Mouse (Mus musculus) limb, embryonic 14.5 days (tissue): ENCODE data around the gene Plin2. TPM values are rescaled to one million over a fixed set of nuclear protein-coding genes. Genes with fewer than 3 reads are reported as not detected.

Experiments used
- ATAC-seq: fragments of 200-750 bp; cut with Nextera tagmentation; 2 replicates; pipeline ENCODE4 v1.8.0; 2017; ENCODE audit warnings: low read depth, moderate number of reproducible peaks, moderate TSS enrichment; ENCODE audit not compliant: low FRiP score
- DNase-seq: peaks from one replicate; pipeline ENCODE4 v3.0.0-alpha.2; 2015; ENCODE audit warnings: low spot score
- H3K27ac ChIP-seq: fragments of 300-500 bp; sonication (generic); replicated peaks from 2 replicates; pipeline ENCODE4 v1.5.1; 2014; ENCODE audit warnings: low read depth, mild to moderate bottlenecking, low read length, moderate library complexity, mixed read lengths
- H3K27me3 ChIP-seq: fragments of 300-500 bp; sonication (generic); 2 replicates; pipeline ENCODE4 v1.6.1; 2014; ENCODE audit warnings: low read length, mixed read lengths; ENCODE audit not compliant: control insufficient read depth, insufficient read depth
- H3K36me3 ChIP-seq: fragments of 300-500 bp; sonication (generic); 2 replicates; pipeline ENCODE4 v1.6.1; 2014; ENCODE audit warnings: mild to moderate bottlenecking, low read length, moderate library complexity, mixed read lengths; ENCODE audit not compliant: control insufficient read depth, insufficient read depth
- H3K4me1 ChIP-seq: fragments of 300-500 bp; sonication (generic); 2 replicates; pipeline ENCODE4 v1.6.1; 2014; ENCODE audit warnings: antibody characterized with exemption, low read length, mixed read lengths; ENCODE audit not compliant: control insufficient read depth, insufficient read depth
- H3K4me2 ChIP-seq: fragments of 300-500 bp; sonication (generic); replicated peaks from 2 replicates; pipeline ENCODE4 v1.6.1; 2014; ENCODE audit warnings: low read depth, mild to moderate bottlenecking, low read length, moderate library complexity; ENCODE audit not compliant: severe bottlenecking
- H3K4me3 ChIP-seq: fragments of 300-500 bp; sonication (generic); replicated peaks from 2 replicates; pipeline ENCODE4 v1.5.1; 2014; ENCODE audit warnings: low read length
- H3K9ac ChIP-seq: fragments of 300-500 bp; sonication (generic); 2 replicates; pipeline ENCODE4 v1.6.1; 2014; ENCODE audit warnings: mild to moderate bottlenecking, low read depth, low read length, moderate library complexity; ENCODE audit not compliant: severe bottlenecking
- H3K9me3 ChIP-seq: fragments of 300-500 bp; sonication (generic); 2 replicates; pipeline ENCODE4 v1.6.1; 2016; ENCODE audit warnings: low read length; ENCODE audit not compliant: control insufficient read depth
- POLR2A ChIP-seq: fragments of 200-500 bp; IDR thresholded peaks from 2 replicates; pipeline ENCODE4 v1.8.0; 2012; ENCODE audit warnings: inconsistent platforms, mild to moderate bottlenecking, moderate library complexity, borderline replicate concordance; ENCODE audit not compliant: insufficient read depth, insufficient read length; ENCODE audit errors: extremely low read depth
- WGBS: fragments of 180-500 bp; shearing (Covaris S2); extraction: QIAGEN DNeasy Blood & Tissue Kit; methylation state at CpG from one replicate; pipeline ENCODE4 v1.1.7; 2014; 5-methylcytosine and 5-hydroxymethylcytosine counted together
- polyA plus RNA-seq, 2 experiments: library from polyadenylated mRNA; depleted of rRNA in 1 of 2; stranded (reverse) in 1 of 2; unstranded in 1 of 2; fragments of >200 nt; fragmentation: Nextera tagmentation in 1 of 2; extraction: Ambion mirVana in 1 of 2; gene quantifications; 2 replicates each; pipeline versions ENCODE4 v1.2.1 to v1.2.3; 2012 to 2014

Gene Plin2
- polyA plus RNA-seq, 2 experiments, result 80.4 to 84.5 TPM

DNA sequence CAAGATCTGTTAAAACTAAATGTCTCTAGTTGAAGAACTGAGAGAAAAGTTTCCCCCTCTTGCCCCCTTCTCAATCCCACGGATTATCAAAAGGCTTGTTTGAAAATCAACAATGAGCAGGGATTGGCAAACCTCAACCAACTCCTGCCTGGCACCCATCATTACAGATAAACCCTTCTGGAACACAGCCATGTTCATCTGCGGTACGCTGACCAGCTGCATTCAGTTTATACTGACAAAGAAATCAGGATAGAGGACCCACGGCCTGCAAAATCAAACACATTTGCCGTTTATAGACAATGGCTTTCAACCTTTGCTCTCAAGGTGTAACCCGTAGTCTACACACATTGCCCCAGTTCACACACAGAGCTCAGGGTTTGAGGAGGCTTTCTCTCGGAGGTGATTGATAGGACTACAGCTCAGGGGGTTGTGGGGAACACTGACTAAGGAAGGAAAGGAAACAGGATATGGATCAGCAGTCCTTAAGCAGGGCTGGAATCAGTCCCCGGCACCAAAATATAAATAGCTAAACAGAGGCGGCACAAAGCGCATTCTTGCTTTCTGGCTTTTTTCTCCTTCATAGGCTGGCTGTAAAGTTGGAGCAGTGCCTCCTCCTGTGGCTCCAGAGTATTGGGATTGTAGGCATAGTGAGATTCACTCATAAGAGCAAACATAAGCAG, 19.3 kb upstream of the Plin2 start:
- Histone ChIP-seq H3K4me2 (no peak overlapping the region), H3K36me3 (no peaks in the 10 kb centered on the region), H3K9me3 (no peaks in the 10 kb centered on the region), H3K4me1 (no peaks in the 10 kb centered on the region), H3K27me3 (no peaks in the 10 kb centered on the region), H3K9ac (no peak overlapping the region), H3K4me3 (no peak overlapping the region), H3K27ac (no peak overlapping the region)
- no peak for ATAC-seq
- WGBS, result 80% methylated on average over 10 of the region's 10 CpGs
- no peak for TF ChIP-seq POLR2A
- no peak for DNase-seq

DNA sequence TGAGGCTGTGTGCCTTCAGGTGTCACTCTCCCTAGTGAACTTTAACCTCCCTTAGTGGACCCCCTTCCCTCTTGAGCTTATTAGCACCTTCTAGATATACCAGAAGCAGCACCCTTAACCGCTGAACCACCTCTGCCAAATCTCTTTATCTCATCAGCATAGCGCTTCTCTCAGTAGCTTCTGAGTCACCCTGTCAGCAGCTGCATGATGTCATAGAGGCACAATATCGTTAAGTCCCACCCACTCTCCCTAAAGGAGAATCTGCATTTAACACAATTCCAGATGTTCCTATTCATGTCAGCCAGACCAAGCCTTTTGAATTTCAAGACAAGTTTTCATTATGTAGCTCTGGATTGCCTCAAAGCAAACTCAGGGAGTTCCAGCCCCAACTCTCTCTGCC, 16.7 kb upstream of the Plin2 start:
- Histone ChIP-seq H3K4me2 (no peak overlapping the region), H3K27ac (no peak overlapping the region), H3K27me3 (no peaks in the 10 kb centered on the region), H3K4me1 (no peaks in the 10 kb centered on the region), H3K9me3 (no peaks in the 10 kb centered on the region), H3K9ac (no peak overlapping the region), H3K4me3 (no peak overlapping the region), H3K36me3 (no peaks in the 10 kb centered on the region)
- DNase-seq (no peak), ATAC-seq (no peak)
- no peak for TF ChIP-seq POLR2A
- WGBS, result 50% methylated on average over 3 of the region's 3 CpGs

GRCm38 (mm10) chr4:86686009-86686366, 16.1 kb upstream of the Plin2 start:
- H3K4me1 ChIP-seq, result no peaks in the 10 kb centered on the region
- H3K27ac ChIP-seq, result no peak overlapping the region
- H3K4me3 ChIP-seq, result no peak overlapping the region
- H3K4me2 ChIP-seq, result no peak overlapping the region
- DNase-seq (no peak), ATAC-seq (no peak)
- no peaks in the 10 kb centered on the region for H3K36me3 ChIP-seq
- WGBS, result 46% methylated on average over 2 of the region's 2 CpGs
- no peak overlapping the region for H3K9ac ChIP-seq
- no peaks in the 10 kb centered on the region for H3K27me3 ChIP-seq
- no peaks in the 10 kb centered on the region for H3K9me3 ChIP-seq
- TF ChIP-seq POLR2A, result no peak

- H3K36me3 ChIP-seq, result no peaks in the 10 kb centered on the region
- DNase-seq (no peak), ATAC-seq (no peak)
- TF ChIP-seq POLR2A, result no peak
- no peak overlapping the region for H3K9ac ChIP-seq
- H3K27ac ChIP-seq, result no peak overlapping the region
- no peak overlapping the region for H3K4me2 ChIP-seq
- H3K4me1 ChIP-seq, result no peaks in the 10 kb centered on the region
- no peaks in the 10 kb centered on the region for H3K9me3 ChIP-seq
- H3K27me3 ChIP-seq, result no peaks in the 10 kb centered on the region
- no peak overlapping the region for H3K4me3 ChIP-seq
- WGBS, result 68% methylated on average over 11 of the region's 11 CpGs
These were observed 15.6 kb upstream of the Plin2 start for GRCm38 (mm10) chr4:86685231-86686008.

- no peak for ATAC-seq
- WGBS, result 76% methylated on average over 6 of the region's 6 CpGs
These were observed 14.9 kb upstream of the Plin2 start for GRCm38 (mm10) chr4:86684806-86685205.

More at GRCm38 (mm10) chr4:86684806-86685205, 14.9 kb upstream of the Plin2 start:
- Histone ChIP-seq H3K4me2 (no peak overlapping the region), H3K27me3 (no peaks in the 10 kb centered on the region), H3K9me3 (no peaks in the 10 kb centered on the region), H3K27ac (no peak overlapping the region), H3K4me3 (no peak overlapping the region), H3K4me1 (no peaks in the 10 kb centered on the region), H3K36me3 (no peaks in the 10 kb centered on the region), H3K9ac (no peak overlapping the region)
- no peak for DNase-seq
- TF ChIP-seq POLR2A, result no peak
